Mouse (Mus musculus) C2C12 (cell line): ENCODE measurements around the gene Cap1.

Experiments
- CTCF ChIP-seq: IDR thresholded peaks from one replicate; pipeline ENCODE4 v1.5.1; 2011; ENCODE audit not compliant: control insufficient read depth, insufficient read depth, insufficient read length
- MAX ChIP-seq: IDR thresholded peaks from one replicate; pipeline ENCODE4 v1.6.1; 2011; ENCODE audit warnings: mild to moderate bottlenecking, control low read depth
- MYOD1 ChIP-seq: IDR thresholded peaks from one replicate; pipeline ENCODE4 v1.6.1; 2011; ENCODE audit warnings: low read depth; ENCODE audit not compliant: control insufficient read depth, insufficient read length
- USF1 ChIP-seq: IDR thresholded peaks from one replicate; pipeline ENCODE4 v1.6.1; 2011; ENCODE audit warnings: low read depth, mild to moderate bottlenecking, control low read depth, moderate library complexity

GRCm38 (mm10) chr4:122851535-122851934 lies 34.3 kb downstream of the Cap1 start:
- no peak for TF ChIP-seq MYOD1
- TF ChIP-seq CTCF: no peak
- TF ChIP-seq USF1: no peak
- no peak for TF ChIP-seq MAX
